Mouse (Mus musculus) layer of hippocampus, postnatal 25 days (tissue): ENCODE results near the gene Fam213b. TPM values are rescaled to one million over a fixed set of nuclear protein-coding genes. Genes with fewer than 3 reads are reported as not detected.

Experiments
- DNase-seq, 2 experiments: peaks; one replicate each; pipeline ENCODE4 v3.0.0; 2022; ENCODE audit warnings: mixed read lengths in 2 of 2, low spot score in 1 of 2; ENCODE audit errors: extremely low spot score in 1 of 2
- total RNA-seq, 2 experiments: library from RNA; stranded (reverse); gene quantifications; 2 replicates each; pipeline ENCODE4 v1.2.3; 2021

Fam213b gene
- total RNA-seq, 2 experiments from 2014 or later: 40.9 to 51.7 TPM

GRCm38 (mm10) chr4:154854676-154855345, 44.1 kb downstream of the Fam213b start:
- no peak for DNase-seq

GRCm38 (mm10) chr4:154853881-154854280, 45.1 kb downstream of the Fam213b start:
- no peak for DNase-seq

GRCm38 (mm10) chr4:154852696-154853095, 46.2 kb downstream of the Fam213b start:
- no peak for DNase-seq

Other genes starting within 250 kb of the Fam213b start
- gene Actrt2, start 231.3 kb downstream of the Fam213b start, total RNA-seq: not detected
- 1 to 10 TPM; 3.3 to 3.4 TPM for gene Ttc34, start 61.7 kb downstream of the Fam213b start, total RNA-seq
- 1 to 10 TPM in 1 of 2 experiments, under 1 TPM in 1; 0.32 to 1.0 TPM for gene Mmel1, start 29.6 kb downstream of the Fam213b start, total RNA-seq
- gene Tnfrsf14, start 29.4 kb upstream of the Fam213b start, total RNA-seq: 1 to 10 TPM in 1 of 2 experiments, under 1 TPM in 1; 0.62 to 1.9 TPM
- gene Hes5, start 61.8 kb upstream of the Fam213b start, total RNA-seq: 10 to 100 TPM; 30.2 to 37.9 TPM
- gene Pank4, start 65.0 kb upstream of the Fam213b start, total RNA-seq: 10 to 100 TPM; 34.9 to 37.1 TPM
- gene Plch2, start 157.6 kb upstream of the Fam213b start, total RNA-seq: 10 to 100 TPM; 91.4 to 98.9 TPM
- gene Pex10, start 167.9 kb upstream of the Fam213b start, total RNA-seq: 10 to 100 TPM; 21.6 to 26.5 TPM
- gene Rer1, start 187.2 kb upstream of the Fam213b start, total RNA-seq: 10 to 100 TPM; 62.2 to 67.3 TPM
- 10 to 100 TPM; 11.2 to 17.3 TPM for gene Morn1, start 187.4 kb upstream of the Fam213b start, total RNA-seq